Mouse (Mus musculus) erythroid progenitor cell, adult 5-6 weeks (primary cell): ENCODE results near the gene Slc22a6. TPM values are rescaled to one million over a fixed set of nuclear protein-coding genes. Genes with fewer than 3 reads are reported as not detected.

ENCODE experiments used
- ATAC-seq: replicated peaks from 2 replicates; pipeline ENCODE4 v1.8.0; 2016; ENCODE audit warnings: moderate number of reproducible peaks, mild to moderate bottlenecking, moderate TSS enrichment, inconsistent platforms; ENCODE audit not compliant: poor library complexity, low FRiP score, severe bottlenecking
- total RNA-seq, 2 experiments: library from RNA; stranded (forward) in 1 of 2; stranded (reverse) in 1 of 2; fragments of 150-400 nt in 1 of 2; fragments of 186-747, 209-891 nt in 1 of 2; gene quantifications; 2 replicates each; pipeline versions ENCODE4 v1.2.3 to v1.2.4; 2015 to 2017; ENCODE audit warnings: low replicate concordance in 2 of 2

Slc22a6 gene
- total RNA-seq, 2 experiments from 2014 or later: not detected

GRCm38 (mm10) chr19:8604536-8605240 lies 13.2 kb upstream of the Slc22a6 start:
- no peak for ATAC-seq

- ATAC-seq: peak; percentile 66
These were observed 12.6 kb upstream of the Slc22a6 start for GRCm38 (mm10) chr19:8605241-8605558.

- ATAC-seq: no peak
These were observed 6.3 kb upstream of the Slc22a6 start for GRCm38 (mm10) chr19:8611358-8612123.

- ATAC-seq: no peak
These were observed 4.7 kb upstream of the Slc22a6 start for GRCm38 (mm10) chr19:8613111-8613510.

- no peak for ATAC-seq
These were observed 3.5 kb upstream of the Slc22a6 start for GRCm38 (mm10) chr19:8614343-8614742.

- ATAC-seq: no peak
These were observed 1.5 kb upstream of the Slc22a6 start for GRCm38 (mm10) chr19:8616314-8616713.

- ATAC-seq: no peak
These were observed 3.3 kb downstream of the Slc22a6 start for GRCm38 (mm10) chr19:8621098-8621497.

- no peak for ATAC-seq
These were observed 12.4 kb downstream of the Slc22a6 start for GRCm38 (mm10) chr19:8630249-8630648.

GRCm38 (mm10) chr19:8630826-8631225 lies 13.0 kb downstream of the Slc22a6 start:
- no peak for ATAC-seq

- no peak for ATAC-seq
These were observed 14.2 kb downstream of the Slc22a6 start for GRCm38 (mm10) chr19:8632029-8632428.

- ATAC-seq: no peak
These were observed 24.2 kb downstream of the Slc22a6 start for GRCm38 (mm10) chr19:8642086-8642485.

DNA sequence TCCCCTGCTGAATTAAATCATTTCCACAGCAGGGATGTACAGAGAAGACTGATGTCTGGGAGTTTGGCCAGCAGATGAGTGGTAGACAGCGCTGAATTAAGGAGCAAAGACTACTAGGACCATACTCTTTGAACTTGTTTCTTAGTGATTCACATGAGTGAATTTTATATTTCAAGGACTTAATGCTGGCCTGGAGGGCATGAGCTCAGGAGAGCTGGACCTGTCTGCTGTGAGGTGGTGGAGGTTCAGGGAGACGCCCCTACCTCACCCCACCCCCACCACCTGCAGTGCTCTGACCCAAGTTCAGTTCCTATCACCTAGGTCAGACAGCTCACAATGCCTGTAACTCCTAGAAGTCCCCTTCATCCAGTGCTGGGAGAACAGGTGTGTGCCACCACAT lies 28.6 kb downstream of the Slc22a6 start:
- no peak for ATAC-seq

GRCm38 (mm10) chr19:8655833-8656232 lies 38.0 kb downstream of the Slc22a6 start:
- no peak for ATAC-seq

GRCm38 (mm10) chr19:8656341-8656740 lies 38.5 kb downstream of the Slc22a6 start:
- no peak for ATAC-seq

- no peak for ATAC-seq
These were observed 44.0 kb downstream of the Slc22a6 start for GRCm38 (mm10) chr19:8661821-8662307.

GRCm38 (mm10) chr19:8662337-8662736 lies 44.5 kb downstream of the Slc22a6 start:
- ATAC-seq: no peak

DNA sequence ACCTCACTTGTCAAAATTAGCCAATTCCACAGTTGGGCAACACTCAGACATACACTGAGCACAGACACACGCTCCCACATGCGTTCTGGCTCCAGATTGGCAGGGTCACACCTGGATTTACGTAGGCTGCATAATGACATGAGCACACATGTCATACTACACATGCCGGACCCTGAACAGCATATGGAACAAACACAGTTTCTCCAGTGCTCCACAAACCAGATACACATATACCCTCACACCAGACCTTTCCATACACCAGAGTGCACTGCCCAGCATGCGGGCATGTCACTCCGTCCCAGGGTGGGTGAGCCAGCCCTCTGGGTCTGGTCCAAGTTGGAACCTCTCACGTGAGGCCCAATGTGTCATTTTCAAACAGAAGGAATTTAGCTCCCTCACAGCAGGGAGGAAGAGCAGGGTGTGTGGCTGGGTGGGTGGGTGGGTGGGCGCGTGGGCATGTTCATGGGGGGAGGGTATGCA lies 45.6 kb downstream of the Slc22a6 start, which contains the start of gene Chrm1:
Chrm1 (plus strand) TSS at position 430 of the 480 bp plus-strand sequence.
- no peak for ATAC-seq

GRCm38 (mm10) chr19:8663911-8664421 lies 46.1 kb downstream of the Slc22a6 start:
- ATAC-seq: no peak

- no peak for ATAC-seq
These were observed 47.0 kb downstream of the Slc22a6 start for GRCm38 (mm10) chr19:8664859-8665258.

GRCm38 (mm10) chr19:8665746-8666145 lies 47.9 kb downstream of the Slc22a6 start:
- ATAC-seq: no peak

GRCm38 (mm10) chr19:8672859-8673258 lies 55.0 kb downstream of the Slc22a6 start:
- peak; percentile 46; the same call in 1 of the 2 replicates for ATAC-seq
